Mouse (Mus musculus) olfactory bulb, adult 2 months (tissue): ENCODE results near the gene Serpina3k.
"Not testable (repeated sequence)": the region's sequence is repeated elsewhere in the genome, so short reads cannot be mapped to it uniquely, and the experiment has no call there.

ENCODE experiments used
- CTCF ChIP-seq: fragments of 200-500 bp; IDR thresholded peaks from 2 replicates; pipeline ENCODE4 v1.5.1; 2012; ENCODE audit warnings: low read depth, mild to moderate bottlenecking, low read length, moderate library complexity; ENCODE audit not compliant: insufficient read depth
- POLR2A ChIP-seq: fragments of 200-500 bp; IDR thresholded peaks from 2 replicates; pipeline ENCODE4 v1.6.1; 2012; ENCODE audit warnings: mild to moderate bottlenecking, low read depth, low read length, moderate library complexity; ENCODE audit not compliant: insufficient read depth

- not testable (repeated sequence) for TF ChIP-seq CTCF, POLR2A
These were observed at the start of gene Serpina3k, which contains the start of gene Serpina3m for GRCm38 (mm10) chr12:104338226-104338625.
